Mouse (Mus musculus): ENCODE results near the gene Kcna1. TPM values are rescaled to one million over a fixed set of nuclear protein-coding genes. Genes with fewer than 3 reads are reported as not detected.

The Kcna1 gene
- total RNA-seq (2021), result 1 to 10 TPM; 2.4 to 3.5 TPM

DNA sequence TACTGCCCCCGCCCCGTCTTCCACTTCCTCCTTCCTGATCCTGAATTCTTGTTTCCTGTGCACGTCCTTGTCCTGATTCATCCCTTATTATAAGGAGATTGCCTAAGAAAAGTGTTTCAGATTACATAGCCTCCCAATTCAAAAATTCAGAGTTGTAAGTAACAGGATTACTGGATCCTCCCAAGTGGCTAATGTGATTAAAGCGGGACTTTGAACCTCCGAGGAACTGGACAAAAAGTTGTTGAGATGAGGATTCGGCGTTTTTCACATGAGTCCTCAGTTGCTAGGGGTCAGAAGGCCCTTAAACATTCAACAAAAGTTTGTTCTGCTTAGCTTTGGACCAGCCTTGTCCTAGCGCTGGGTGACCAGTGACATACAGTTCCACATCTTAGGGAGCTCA is at the start of gene Kcna1:
Gene Kcna1 (minus strand): TSS at position 4 of the 400 bp plus-strand sequence.
- intact Hi-C loops (cut with DNase I), result no loop called here
- no peak for DNase-seq

DNA sequence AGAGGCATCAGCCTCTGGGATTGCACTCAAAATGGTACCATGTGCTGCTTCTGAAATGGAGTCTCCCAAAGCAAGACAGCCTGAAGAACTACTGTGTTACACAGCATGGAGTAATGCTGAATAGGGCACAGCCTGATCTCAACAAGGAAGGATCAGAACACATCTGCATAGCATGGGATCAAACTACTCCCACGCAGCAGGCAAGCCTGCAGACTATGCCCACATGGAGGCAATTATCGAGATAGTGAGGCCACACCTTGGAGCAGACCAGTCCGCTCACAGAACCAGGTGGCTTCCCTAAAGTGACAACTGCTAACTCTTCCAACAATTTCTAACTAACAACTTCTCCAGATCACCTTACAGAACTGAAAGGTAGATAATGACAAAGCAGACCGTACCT is 40.9 kb upstream of the Kcna1 start:
- intact Hi-C loops (cut with DNase I), result no loop called here
- no peak for DNase-seq

DNA sequence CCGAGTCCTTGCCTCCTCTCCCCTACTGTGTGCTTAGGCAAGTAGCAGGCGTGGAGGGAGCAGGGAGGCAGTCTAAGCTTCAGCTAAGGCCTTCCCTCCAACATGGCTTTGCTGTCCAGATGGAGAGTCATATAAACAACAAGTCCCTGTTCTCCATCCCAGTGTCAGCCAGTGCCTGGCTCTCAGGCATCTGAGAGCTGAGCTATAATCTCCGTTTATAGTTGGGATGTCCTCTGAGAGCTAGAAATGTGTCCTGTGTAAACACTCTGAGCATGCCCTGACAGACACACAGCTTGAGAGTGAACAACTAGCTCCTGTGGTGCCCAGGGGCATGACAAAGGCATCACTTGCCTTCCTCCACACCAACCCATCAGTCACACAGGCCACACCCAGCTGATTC is 39.0 kb upstream of the Kcna1 start:
- intact Hi-C loops (cut with DNase I), result no loop called here
- DNase-seq, result no peak

DNA sequence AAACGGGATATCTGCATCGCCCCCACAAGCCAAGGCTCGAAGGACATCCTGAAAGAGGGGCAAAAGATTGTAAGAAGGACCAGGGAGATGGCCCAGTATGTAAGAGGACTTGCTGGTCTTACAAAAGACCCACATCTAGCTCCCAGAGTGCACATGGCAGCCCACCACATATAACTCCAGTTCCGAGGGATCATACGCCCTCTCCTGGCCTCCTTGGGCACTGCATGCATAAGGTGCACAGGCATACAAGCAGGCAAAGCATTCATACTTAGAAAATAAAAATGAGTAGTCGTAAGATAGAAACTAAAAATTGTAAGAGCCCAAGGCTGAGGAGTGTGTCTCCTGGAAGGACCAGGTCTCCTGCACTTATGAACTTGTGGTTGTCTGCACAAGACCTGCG is 32.8 kb upstream of the Kcna1 start:
- intact Hi-C loops (cut with DNase I), result no loop called here
- no peak for DNase-seq

DNA sequence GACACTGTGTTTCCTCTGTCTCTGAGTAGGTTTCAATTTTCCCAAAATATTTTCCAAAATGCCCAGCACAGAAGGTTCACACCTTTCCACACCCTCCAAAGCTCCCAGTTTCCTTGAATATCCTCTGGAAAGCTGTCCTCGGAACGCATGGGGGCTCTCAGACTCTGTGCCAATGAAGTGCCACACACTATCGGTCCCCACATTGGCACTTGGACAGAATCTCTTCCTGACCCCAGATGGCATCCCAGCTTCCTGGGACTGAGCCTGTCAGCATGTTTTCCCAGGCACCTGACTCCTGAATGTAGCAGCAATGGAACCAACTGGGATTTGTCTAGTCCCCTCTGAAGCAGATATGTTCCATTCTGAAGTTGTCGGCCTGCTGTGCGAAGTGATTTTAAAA is 20.8 kb upstream of the Kcna1 start:
- intact Hi-C loops (cut with DNase I), result no loop called here
- DNase-seq, result no peak

DNA sequence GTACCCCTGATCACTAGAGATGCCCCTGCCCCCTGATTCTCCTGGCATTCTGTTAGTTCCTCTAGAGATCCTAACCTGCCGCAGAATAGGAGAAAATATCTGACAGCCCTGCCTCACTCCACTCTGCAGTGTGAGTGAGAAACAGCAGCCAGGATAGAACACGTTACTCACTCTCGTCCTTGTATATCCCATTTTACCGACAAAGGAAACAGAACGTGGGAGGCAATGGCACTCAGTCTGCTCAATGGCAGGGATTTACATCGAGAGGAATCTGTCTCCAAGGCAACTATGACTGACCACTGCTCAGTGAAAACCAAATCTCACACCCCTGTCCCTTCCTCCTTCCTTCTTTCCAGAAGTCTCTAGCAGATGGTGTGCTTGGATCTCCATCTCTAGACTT is 19.9 kb upstream of the Kcna1 start:
- intact Hi-C loops (cut with DNase I), result no loop called here
- DNase-seq, result no peak

DNA sequence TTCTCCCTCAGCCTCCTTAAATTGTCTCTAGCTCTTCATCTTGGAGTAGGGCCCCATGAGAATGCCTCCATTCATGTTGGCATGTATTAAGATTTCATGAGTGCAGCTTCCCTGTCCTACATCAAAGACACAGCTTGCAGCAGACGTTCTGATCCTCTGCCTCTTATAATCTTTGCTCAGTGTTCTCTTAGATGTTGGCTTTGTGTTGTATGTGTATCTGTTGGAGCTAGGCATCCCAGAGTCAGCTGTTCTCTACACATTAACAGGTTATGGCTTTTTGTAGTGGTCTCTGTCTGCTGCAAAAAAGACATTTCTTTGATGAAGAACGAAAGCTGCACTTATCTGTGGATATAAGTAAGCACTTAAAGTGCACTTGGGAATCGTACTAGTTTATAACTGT is 18.4 kb upstream of the Kcna1 start:
- no peak for DNase-seq
- intact Hi-C loops (cut with DNase I), result no loop called here

DNA sequence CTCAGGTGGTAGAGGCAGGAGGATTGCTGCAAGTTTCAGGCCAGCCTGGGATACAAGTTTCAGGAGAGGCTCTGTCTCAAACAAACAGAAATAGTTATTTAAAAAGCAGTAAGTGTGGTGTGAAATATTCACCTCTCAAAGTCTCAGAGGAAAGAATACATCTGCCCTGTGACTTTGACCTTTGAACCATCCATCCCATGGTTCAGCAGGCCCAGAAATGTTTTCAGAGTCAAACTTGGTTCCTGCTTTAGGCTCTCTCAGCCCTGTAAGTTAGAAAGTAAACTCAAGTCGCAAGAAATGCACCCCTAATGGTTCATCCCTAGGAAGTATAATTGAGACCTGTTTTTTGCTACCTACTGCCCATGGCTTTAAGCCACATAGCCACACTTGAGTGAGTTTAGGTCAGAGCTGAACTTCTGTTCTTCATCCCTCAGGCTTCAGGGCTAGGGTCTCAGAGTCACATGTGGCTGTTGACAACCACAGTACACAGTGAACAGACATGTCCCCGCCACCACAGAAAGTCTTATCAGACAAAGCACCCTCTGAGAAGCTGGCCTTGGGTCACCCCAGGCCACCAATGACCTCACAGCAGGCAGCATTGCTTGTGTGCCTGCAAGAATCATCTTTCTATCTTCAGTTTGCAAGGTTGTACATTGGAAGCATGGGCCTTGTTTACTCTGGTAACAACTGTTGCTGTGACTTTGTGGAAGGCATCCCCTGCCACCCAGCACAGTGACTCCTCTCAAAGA is 11.6 kb upstream of the Kcna1 start:
- DNase-seq, result no peak
- intact Hi-C loops (cut with DNase I), result no loop called here

DNA sequence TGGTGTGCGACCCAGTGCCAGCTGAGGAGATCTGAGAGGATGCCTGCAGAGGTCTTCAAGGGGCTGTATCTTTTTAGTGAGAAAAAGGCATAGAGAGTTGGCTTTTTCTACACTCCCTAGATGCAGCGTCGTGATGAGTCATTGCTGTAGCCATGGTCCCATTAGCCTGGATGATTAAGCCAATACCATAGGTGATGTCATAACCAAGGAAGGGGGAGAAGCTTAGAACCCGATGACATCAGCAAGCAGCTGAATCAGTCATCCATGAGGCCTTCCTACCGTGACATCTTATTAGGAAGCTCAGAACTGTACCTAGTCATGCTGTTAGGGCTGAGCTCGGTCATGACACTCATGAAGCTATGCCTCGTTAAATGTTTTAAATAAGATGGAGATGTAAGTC is 7.4 kb upstream of the Kcna1 start:
- no peak for DNase-seq
- intact Hi-C loops (cut with DNase I), result no loop called here

DNA sequence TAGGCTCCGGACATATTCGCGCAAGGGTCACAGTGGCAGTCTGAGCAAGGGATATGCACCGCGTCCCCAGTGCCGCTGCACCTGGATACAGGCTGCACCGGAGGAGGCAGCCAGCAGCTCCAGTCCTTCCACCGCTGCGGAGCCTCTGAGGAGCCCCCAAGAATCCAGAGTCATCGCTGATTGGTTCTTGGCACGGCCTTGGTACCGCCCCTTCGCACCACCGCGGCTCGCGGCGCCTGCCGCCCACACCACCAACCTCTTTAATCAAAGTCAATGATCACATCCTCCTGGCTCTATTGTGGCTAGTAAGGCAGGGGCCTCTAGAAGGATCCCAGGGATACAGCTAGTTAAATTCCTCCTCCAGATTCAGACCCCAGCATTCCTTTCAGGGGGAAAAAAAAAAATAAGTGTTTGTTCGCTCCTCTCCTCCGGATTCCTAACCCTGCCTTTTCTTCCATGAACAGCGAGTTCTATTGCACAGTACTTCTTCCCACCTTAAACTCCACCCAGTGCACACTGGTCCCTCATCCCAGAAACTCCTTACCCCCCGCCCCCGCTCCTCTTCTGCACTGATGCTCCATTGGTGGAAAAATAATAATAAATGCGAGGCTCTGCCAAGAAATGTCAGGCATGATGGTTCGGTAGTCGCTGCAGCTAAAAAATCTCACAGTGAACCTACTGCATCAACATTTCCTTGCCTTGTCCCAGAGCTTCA is 383 bp downstream of the Kcna1 start:
- intact Hi-C loops (cut with DNase I), result no loop called here
- DNase-seq, result no peak

DNA sequence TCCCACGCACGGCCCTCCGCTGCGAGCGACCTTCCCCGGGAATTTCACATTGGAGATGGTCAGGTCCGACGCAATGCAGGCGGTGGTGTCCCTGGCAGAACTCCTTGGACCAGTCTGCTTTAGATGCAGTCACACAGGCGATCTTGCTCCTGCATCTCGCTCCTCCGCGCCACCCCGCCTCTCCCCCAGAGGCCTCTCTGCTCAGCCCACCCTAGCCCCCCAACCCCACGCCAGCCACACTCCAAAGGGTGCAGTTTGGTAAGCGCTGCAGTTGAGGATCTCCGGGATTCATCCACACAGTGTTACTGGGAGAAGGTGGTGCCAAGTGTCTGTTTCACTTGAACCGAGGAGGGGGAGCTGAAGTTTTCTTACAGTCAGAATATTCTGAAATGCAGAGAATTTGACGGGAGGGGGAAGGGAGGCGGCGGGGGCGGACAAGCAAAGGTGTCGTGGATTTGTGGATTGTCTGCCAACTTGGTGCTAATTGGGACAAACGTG is 1.1 kb downstream of the Kcna1 start:
- intact Hi-C loops (cut with DNase I), result no loop called here
- DNase-seq, result no peak

DNA sequence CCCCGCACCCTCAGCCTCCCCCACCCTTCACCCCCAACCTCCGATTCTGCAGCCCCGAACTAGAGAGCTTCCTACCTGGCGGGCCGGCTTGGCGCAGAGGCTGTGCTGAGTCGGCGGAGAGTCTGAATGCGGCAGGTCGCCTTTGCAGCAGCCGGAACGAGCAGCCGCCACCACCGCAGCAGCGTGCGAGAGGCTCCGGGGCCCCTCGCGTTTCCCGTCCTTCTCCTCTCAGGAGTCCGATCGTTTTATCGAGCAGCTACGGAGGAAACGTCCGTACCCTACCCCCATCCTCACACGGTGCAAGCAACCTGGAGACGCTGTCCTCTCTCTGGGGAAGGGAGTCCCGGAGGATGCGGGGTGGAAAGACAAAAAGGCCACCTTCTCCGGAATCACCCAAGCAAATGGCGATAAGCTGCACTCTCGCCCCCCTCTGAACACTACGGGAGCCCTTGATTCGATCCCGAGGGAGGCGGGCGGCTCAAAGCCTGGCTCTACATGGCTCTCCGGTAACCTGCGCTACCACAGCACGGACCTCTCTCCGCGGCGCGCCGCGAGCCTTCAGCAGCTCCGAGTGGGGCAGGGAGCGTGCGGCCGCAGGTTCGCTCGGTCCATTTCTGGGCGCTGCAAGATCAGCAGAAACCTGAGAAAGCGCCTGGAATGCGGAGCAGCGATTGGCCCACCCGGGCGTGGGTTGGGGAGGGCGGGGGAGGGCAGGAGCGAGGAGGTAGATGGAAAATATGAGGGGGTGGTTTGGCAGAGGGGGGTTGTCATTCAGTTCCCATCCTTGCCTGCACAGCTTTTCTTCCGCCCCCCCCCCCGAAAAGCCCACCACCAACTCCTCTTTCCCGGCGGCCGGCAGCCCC is 1.8 kb downstream of the Kcna1 start:
- intact Hi-C loops (cut with DNase I), result no loop called here
- no peak for DNase-seq

DNA sequence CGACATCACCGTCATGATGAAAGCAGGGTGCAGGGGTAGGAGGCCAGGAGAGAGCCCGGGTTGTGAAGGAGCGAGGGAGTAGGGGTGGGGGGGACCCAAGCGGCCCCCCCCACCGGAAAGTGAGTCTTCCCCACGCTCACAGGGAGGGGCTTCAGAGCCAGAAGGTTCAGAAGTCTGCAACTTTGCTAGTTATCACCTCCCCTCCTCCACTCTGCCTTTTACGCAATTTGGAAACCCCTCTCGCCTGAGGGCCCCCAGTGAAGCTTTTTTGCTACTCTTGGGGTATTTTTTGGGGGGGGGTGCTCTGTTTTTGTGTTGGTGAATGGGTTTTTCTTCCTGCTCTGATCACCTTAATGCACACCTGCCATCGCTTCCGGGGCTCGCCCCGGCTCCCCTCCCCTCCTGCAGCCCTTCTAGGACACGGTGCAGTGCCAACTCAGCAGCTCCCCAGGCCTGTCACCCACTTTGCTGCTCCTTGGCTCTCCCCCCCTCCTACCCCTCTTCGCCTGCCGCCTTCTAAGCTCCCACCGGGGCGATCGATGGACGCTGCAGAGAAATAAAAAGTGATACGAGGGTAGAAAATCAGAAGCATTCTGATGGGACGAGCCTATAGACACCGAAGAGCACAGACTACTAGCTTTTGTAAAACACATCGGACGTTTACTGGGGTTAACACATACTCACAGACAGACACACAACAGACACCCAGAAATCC is 2.7 kb downstream of the Kcna1 start:
- DNase-seq, result no peak
- intact Hi-C loops (cut with DNase I), result no loop called here

DNA sequence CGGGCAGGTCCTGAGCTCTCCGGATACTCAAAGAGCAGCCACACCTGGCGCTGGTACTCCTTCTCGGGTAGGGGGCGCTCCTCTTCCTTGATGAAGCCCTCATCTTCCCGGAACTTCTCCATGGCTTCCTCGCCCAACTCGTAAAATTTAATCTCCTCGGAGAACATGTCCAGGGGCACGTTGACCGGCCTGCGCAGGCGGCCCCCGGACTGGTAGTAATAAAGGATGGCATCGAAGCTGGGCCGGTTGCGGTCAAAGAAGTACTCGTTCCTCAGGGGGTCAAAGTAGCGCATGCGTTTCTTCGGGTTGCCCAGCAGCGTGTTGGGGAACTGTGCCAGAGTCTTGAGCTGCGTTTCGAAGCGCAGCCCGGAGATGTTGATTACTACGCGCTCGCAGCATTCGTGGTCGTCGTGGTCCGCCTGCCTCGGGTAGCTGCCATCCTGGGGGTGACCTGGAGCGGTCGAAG is 3.3 kb downstream of the Kcna1 start:
- intact Hi-C loops (cut with DNase I), result no loop called here
- DNase-seq, result no peak

DNA sequence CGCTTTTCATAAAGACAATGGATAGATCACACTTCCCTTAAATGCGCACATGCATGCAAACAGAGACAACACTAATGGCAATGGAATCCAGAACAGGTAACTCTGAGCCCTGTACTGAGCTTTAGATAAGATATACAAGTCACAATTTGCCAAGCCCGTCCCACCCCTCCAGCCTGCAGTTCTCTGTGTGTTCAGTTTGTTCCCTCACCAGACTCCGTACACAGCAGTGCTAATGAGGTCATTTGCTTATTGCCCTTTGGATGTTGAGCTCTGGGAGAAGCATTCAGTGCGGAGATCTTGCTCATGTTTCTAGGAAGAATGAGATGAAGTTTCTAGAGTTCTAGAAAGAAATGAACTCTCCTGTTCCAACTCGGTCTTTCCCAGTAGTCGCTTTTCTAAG is 17.7 kb downstream of the Kcna1 start:
- intact Hi-C loops (cut with DNase I), result no loop called here
- DNase-seq, result no peak

DNA sequence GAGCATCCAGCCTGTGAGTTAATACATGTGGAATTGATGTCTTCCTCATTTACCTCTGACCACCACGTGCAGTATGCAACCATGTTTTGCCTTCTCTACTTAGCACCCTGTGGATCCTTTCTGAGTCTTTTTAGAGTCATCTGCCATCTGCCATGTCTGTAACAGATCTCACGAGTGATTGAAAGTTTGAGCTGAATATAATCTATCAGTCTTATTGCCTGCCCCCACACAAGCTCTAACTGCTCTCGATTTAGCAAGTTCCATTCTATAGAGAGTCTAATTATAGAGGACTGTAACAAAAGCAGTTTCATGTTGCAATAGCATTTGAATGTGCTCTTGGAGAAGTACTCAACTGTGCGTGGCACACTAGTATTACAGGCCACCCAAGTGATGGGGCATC is 27.7 kb downstream of the Kcna1 start:
- intact Hi-C loops (cut with DNase I), result no loop called here
- DNase-seq, result no peak

DNA sequence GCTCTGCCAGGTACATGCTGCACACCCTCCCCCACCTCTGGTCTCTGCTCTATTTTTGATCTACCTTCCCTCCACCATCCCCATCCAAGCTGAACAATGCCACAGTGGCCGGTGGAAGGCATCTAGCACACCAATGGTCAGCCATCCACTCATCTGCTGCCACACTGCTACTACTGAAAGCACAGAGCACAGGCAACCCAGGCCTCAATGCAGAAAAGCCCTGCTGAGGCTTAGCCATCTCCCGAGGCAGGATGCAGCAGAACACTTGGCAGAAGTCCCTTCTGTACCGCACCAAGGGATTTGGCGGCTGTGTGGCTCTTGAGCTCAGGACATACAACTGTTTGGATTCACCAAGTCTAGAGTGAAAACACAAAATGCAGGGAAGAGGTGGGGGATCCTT is 35.4 kb downstream of the Kcna1 start:
- intact Hi-C loops (cut with DNase I), result no loop called here
- DNase-seq, result no peak

DNA sequence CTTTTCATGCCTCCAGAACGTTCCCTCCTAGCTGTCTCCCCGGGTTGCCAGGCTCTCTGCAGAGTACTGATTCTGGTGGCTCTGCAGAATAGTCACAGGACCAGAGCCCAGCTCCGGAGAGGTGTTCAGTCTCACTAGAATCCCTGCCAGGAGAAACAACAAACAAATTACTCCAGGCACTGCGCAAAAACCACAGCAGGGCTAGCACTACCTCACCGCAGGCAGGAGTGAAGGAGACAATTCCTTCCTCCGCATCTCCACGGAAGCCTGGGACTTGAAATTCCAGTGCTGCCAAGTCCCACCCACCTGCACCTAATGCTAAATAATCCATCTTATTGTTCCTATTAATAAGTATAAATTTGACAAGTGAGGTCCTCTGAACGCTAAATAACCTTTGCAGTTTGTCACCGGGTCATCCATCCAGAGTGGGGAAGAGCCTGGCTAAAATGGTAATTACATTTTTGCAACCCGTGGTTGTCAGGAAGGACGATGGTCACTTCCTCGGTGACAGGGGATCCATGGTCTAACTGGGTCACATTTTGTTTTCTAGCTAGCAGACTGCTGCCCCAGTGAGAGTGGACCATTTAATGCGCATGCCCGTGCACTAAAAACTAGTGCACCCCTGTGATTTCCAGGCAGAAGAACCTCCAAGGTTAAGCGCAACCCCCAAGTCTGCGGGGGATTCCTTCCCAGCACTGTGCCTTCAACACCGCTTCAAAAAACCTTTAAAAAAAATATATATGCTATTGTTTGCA is 36.8 kb downstream of the Kcna1 start:
- intact Hi-C loops (cut with DNase I), result no loop called here
- no peak for DNase-seq

DNA sequence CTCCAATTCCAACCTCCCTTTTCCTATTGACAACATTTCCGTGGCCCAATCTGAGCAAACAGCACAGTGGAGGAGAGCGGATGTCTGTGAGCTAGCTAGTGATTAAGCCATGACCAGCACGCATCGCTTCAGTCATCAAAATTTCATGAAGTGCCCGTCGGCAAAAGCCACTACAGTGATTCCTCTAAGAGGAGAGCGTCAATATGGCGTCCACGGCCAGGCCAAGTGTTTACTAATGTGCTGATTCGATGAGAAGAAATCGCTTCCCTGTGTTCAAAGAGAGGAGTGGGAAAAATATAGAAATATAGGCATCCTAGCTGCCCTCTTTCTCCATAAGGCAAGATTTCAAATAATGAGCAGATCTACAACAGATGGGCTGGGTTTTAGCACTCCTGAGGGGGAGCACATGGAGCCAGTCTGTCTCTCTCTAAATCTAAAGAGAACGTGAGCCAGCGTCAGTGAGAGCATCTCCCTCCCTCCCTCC is 44.3 kb downstream of the Kcna1 start:
- DNase-seq, result no peak
- intact Hi-C loops (cut with DNase I), result no loop called here

All from heart, postnatal 36 days (tissue).